Mouse (Mus musculus) cerebellum, adult 2 months (tissue): ENCODE measurements around the gene Abca1. TPM values are rescaled to one million over a fixed set of nuclear protein-coding genes. Genes with fewer than 3 reads are reported as not detected.

ENCODE experiments used
- DNase-seq, 2 experiments: peaks; one replicate each; pipeline ENCODE4 v3.0.0; 2021
- H3K27ac ChIP-seq: fragments of 200-500 bp; 2 replicates; pipeline ENCODE4 v1.5.1; 2012; ENCODE audit warnings: low read length, control low read depth, inconsistent platforms; ENCODE audit not compliant: insufficient read depth
- H3K27me3 ChIP-seq: fragments of 200-500 bp; 2 replicates; pipeline ENCODE4 v1.6.1; 2012; ENCODE audit warnings: inconsistent platforms, mild to moderate bottlenecking, low read length, moderate library complexity; ENCODE audit not compliant: control insufficient read depth, insufficient read depth
- H3K4me1 ChIP-seq: fragments of 200-500 bp; 2 replicates; pipeline ENCODE4 v1.6.1; 2011; ENCODE audit warnings: low read length; ENCODE audit not compliant: control insufficient read depth, insufficient read depth
- H3K4me3 ChIP-seq: fragments of 200-500 bp; replicated peaks from 2 replicates; pipeline ENCODE3; 2011; ENCODE audit warnings: mild to moderate bottlenecking, low read depth, low read length, control low read depth; ENCODE audit not compliant: insufficient read depth
- CTCF ChIP-seq: fragments of 200-500 bp; IDR thresholded peaks from 2 replicates; pipeline ENCODE4 v1.5.1; 2011; ENCODE audit warnings: low read depth, mild to moderate bottlenecking, control low read depth, low read length, moderate library complexity, borderline replicate concordance; ENCODE audit not compliant: insufficient read depth
- POLR2A ChIP-seq: fragments of 200-500 bp; IDR thresholded peaks from 2 replicates; pipeline ENCODE4 v1.6.1; 2011; ENCODE audit warnings: low read length, control low read depth, borderline replicate concordance; ENCODE audit not compliant: insufficient read depth
- WGBS: fragments of 180-500 bp; shearing (Covaris S2); methylation state at CpG from one replicate; pipeline ENCODE4 v1.1.7; 2018; 5-methylcytosine and 5-hydroxymethylcytosine counted together
- polyA plus RNA-seq: library from polyadenylated mRNA; depleted of rRNA; stranded (reverse); fragments of >200 nt; gene quantifications from 2 replicates; pipeline ENCODE4 v1.2.3, GENCODE M21; 2012

Abca1 gene
- polyA plus RNA-seq, 1 experiment = 10.0 TPM

DNA sequence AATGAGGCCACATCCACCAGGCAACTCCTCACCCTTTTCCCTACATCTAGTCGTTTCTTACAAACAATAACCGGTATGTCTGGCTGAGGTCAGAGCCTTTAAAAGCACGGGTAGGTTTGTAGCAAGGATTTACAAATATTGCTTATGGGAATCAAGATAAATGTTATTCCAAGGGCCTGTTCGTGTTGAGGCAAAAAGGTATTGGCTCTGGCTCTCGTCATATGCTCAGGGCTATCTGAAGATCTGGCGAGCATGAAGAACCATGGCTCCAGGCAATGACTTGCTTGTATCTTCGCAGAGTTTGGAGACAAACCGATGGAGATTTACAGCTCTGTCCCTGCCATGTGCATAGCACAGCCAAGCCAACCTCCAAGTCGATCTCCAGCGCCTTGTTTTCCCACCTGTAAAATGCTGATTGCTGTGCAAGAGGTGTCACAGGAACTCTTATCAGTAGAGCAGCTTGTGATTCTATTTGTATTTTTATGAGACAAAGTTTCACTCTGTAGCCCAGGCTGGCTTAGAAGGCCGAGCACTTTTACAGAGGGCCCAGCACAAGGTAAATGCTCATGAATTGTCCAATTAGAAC, 29.9 kb downstream of the Abca1 start:
- H3K27ac ChIP-seq = no peak overlapping the region
- WGBS = 93% methylated on average over 11 of the region's 11 CpGs
- TF ChIP-seq POLR2A (no peak), CTCF (no peak)

DNA sequence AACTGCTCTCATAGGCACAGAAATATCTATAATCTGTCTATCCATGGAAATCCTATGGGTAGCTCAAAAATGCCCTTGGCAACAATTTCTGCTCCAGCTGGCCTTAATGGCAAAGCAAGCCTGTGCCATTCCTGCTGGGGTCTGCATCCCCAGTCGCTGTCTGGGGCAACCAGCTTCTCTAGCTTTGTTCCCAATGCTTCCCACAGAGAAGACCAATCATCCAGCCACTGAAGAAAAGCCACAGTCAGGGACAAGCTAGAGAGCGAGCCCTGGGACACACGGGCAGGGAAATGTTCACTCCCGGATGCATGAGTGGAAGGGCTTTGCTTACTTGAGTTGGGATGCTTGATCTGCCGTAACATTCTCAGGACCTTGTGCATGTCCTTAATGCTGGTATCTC, 32.4 kb downstream of the Abca1 start:
- no peaks in the 10 kb centered on the region for H3K27me3 ChIP-seq
- no peak for DNase-seq
- no peak overlapping the region for H3K4me3 ChIP-seq
- H3K4me1 ChIP-seq = no peaks in the 10 kb centered on the region
- H3K27ac ChIP-seq = no peak overlapping the region
- TF ChIP-seq POLR2A = no peak
- no peak for TF ChIP-seq CTCF
- 42% methylated on average over 5 of the region's 5 CpGs for WGBS

More for the DNA sequence above, 29.9 kb downstream of the Abca1 start:
- Histone ChIP-seq H3K4me3 (no peak overlapping the region), H3K27me3 (no peaks in the 10 kb centered on the region), H3K4me1 (no peaks in the 10 kb centered on the region)
- no peak for DNase-seq

DNA sequence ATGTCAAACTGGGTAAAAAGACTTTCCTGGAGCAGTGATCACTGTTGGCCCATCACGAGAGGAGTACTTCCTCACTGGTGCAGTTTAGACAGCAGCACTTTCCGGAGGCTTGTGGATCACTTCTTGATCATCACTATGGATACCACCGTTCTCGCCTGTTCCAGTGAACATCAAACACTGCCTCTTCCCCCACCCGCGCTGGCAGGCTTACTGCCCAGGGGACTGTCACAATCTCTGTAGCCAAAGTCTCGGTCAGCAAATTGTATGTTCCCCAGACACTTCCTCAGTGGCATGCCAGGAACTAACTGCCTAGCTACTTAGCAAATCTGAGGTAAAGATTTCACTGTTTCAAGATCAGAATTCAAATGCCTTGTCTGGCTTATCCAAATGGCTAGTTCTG, 32.9 kb downstream of the Abca1 start:
- no peaks in the 10 kb centered on the region for H3K27me3 ChIP-seq
- no peak for DNase-seq
- TF ChIP-seq CTCF (no peak), POLR2A (no peak)
- no peak overlapping the region for H3K4me3 ChIP-seq
- WGBS = 55% methylated on average over 7 of the region's 7 CpGs
- H3K4me1 ChIP-seq = no peaks in the 10 kb centered on the region
- H3K27ac ChIP-seq = no peak overlapping the region

DNA sequence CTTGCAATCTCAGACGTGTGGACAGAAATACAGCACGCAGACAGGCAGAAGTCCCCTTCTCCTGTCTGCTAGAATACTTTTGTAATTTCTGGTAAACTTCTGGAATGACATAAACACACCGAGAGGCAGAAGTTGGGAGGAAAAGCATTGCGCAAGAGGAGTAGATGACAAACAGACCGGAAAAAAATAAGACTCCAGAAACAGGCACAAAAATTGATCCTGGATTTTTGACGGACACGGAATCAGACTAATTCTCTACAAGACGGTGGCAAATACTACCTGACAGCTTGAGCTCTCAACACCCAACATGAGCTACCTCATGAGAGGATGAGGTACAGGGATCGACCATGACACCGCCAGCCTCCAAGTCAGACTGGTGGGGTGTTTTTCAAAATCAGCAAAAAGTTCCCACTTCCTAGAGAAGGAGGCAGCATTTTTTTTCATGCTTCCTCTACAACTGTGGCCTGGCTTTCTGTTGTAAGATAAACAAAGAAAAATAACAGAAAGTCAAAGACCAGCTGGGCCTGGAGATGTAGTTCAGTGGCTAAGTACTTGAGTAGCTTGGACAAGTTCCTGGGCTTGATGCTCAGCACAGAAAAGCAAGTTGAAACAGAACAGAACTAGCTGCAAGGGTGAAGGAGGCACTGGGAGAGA, 34.7 kb downstream of the Abca1 start:
- WGBS = 92% methylated on average over 10 of the region's 10 CpGs
- Histone ChIP-seq H3K27ac (no peak overlapping the region), H3K27me3 (no peaks in the 10 kb centered on the region), H3K4me1 (no peaks in the 10 kb centered on the region), H3K4me3 (no peak overlapping the region)
- DNase-seq = no peak
- TF ChIP-seq POLR2A (no peak), CTCF (no peak)

DNA sequence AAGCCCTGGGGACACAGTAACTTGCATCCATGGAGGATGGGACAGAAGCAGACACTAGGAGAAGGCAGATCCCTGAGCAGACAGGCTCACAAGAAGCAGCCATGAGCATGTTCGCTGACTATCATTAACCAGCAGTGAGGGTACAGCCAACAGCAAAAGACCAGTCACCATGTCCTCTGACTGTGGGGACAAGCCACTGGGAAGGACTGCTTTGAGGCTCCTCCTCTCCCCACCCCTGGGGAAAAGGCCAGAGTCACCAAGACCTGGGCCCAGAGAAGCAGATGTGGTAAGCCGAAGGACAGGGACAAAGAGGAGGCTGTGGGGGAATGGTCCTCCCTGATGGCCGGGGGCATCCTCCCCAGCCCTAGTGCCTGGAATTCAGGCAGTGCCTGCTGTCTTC, 37.4 kb downstream of the Abca1 start:
- TF ChIP-seq CTCF (no peak), POLR2A (no peak)
- Histone ChIP-seq H3K27ac (no peak overlapping the region), H3K4me1 (no peaks in the 10 kb centered on the region), H3K4me3 (no peak overlapping the region), H3K27me3 (no peaks in the 10 kb centered on the region)
- 70% methylated on average over 3 of the region's 3 CpGs for WGBS
- DNase-seq = no peak

DNA sequence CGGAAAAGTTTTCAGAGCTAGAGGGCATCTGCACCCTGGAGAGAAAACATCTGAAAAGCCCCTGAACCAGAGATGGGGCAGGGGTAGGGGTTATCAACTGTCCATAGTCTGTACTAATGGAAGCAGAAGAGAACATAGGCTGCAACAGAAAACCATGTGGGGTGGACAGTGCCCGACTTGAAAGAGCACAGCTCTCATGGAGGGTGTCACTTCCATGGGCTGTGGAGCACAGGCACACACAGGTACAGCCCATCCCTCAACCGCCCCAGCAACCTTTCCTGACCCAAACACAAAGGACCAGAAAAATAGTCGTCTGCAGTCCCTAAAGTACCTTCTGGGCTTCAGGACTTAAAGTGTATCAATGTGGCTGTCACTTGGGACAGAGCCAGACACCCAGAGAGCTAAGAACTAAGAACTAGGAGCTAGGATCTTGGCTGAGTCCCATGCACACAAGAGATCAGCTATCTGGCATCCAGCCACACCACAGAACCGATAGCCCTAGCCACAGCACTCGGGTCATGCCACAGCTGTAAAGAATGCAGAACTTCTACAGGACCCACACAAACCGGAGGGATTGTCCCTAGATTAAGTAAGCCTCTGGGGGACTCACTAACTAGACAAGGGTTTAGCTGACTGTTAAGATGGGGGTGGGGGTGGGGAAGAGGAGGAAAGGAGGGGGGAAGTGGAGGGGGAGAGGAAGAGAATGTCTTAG, 38.0 kb downstream of the Abca1 start:
- no peak overlapping the region for H3K4me3 ChIP-seq
- H3K4me1 ChIP-seq = no peaks in the 10 kb centered on the region
- DNase-seq = no peak
- WGBS = 34% methylated on average over 7 of the region's 7 CpGs
- H3K27ac ChIP-seq = no peak overlapping the region
- H3K27me3 ChIP-seq = no peaks in the 10 kb centered on the region
- TF ChIP-seq POLR2A (no peak), CTCF (no peak)

DNA sequence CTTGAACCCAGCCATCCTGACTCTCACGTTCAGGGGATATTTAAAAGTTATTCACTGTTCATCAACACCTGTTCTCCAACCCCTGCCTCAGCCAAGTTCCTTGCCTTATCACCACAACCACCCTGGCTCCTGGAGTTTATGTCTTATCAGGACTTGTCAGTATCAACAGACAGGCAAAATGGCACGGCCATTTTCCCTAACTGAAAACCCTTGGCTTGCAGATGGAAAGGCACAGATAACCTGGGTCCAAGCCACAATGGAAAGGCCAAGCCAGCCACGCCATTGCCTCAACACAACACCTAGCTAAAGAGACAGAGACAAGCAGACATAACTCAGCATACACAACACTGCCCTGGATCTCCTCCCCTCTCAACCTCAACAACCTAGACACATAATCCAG, 38.6 kb downstream of the Abca1 start:
- 83% methylated on average over 3 of the region's 3 CpGs for WGBS
- H3K27ac ChIP-seq = no peak overlapping the region
- DNase-seq = no peak
- no peak overlapping the region for H3K4me3 ChIP-seq
- H3K4me1 ChIP-seq = no peaks in the 10 kb centered on the region
- no peaks in the 10 kb centered on the region for H3K27me3 ChIP-seq
- TF ChIP-seq POLR2A = no peak
- no peak for TF ChIP-seq CTCF
